Mouse (Mus musculus): Measurements from ENCODE around the gene Ddc. TPM values are rescaled to one million over a fixed set of nuclear protein-coding genes. Genes with fewer than 3 reads are reported as not detected.

Ddc gene
- total and polyA plus RNA-seq, 3 experiments, result 0.17 to 0.33 TPM; not detected in 1

- H3K4me1 ChIP-seq (ENCODE audit: control insufficient read depth in 1 of 2, insufficient read depth in 2 of 2), result no peaks in the 10 kb centered on the region
- H3K79me2 ChIP-seq (replicated peaks; ENCODE audit: control insufficient read depth, extremely low read depth, insufficient read depth, poor library complexity, severe bottlenecking), result no peaks in the 10 kb centered on the region
- no peak for DNase-seq (ENCODE audit: extremely low read depth)
- in situ Hi-C loops (cut with MboI; ENCODE audit: low pct_ligation_motif_present, low pct_unique_long_range_greater_than_20kb, low sequenced_read_pairs) (no loop called here), dilution Hi-C loops (cut with MboI; ENCODE audit: extremely low pct_ligation_motif_present, extremely low pct_unique_long_range_greater_than_20kb, low sequenced_read_pairs) (no loop called here)
- no peaks in the 10 kb centered on the region for H3K36me3 ChIP-seq (replicated peaks in 1 of 2; ENCODE audit: control insufficient read depth in 1 of 2, insufficient read depth in 1 of 2, low read length in 1 of 2)
- no peak overlapping the region for H3K4me2 ChIP-seq (ENCODE audit: insufficient read depth, low read depth, poor library complexity, severe bottlenecking)
- no peaks in the 10 kb centered on the region for H3K27me3 ChIP-seq (replicated peaks)
- no peak overlapping the region for H3K27ac ChIP-seq (ENCODE audit: insufficient read depth, low read depth)
- H3K9me3 ChIP-seq (replicated peaks; ENCODE audit: low read length), result no peaks in the 10 kb centered on the region
- no peak overlapping the region for H3K4me3 ChIP-seq (replicated peaks in 1 of 3; ENCODE audit: low read depth in 2 of 3, low read length in 2 of 3, poor library complexity in 1 of 3)
- TF ChIP-seq E2F4 (IDR thresholded peaks at IDR 0.05; ENCODE audit: insufficient replicate concordance, low read depth, low read length), result no peak
- no peak overlapping the region for H3K9ac ChIP-seq (ENCODE audit: insufficient read depth, low read depth)
Observed at GRCm38 (mm10) chr11:11898496-11898895, 552 bp upstream of the Ddc start.

- in situ Hi-C loops (cut with MboI; ENCODE audit: low pct_ligation_motif_present, low pct_unique_long_range_greater_than_20kb, low sequenced_read_pairs), result no loop called here
- H3K4me1 ChIP-seq (ENCODE audit: control insufficient read depth in 1 of 2, insufficient read depth in 2 of 2), result peaks cover 0 to 8% of the 10 kb centered on the region in 2 experiments; a peak in 2 of 4 replicates
- no peaks in the 10 kb centered on the region for H3K27me3 ChIP-seq (replicated peaks)
- H3K9me3 ChIP-seq (replicated peaks; ENCODE audit: low read length), result no peaks in the 10 kb centered on the region
- TF ChIP-seq JUN (IDR thresholded peaks at IDR 0.05; ENCODE audit: insufficient read depth, low read depth, low read length) (no peak), RCOR1 (conservative IDR thresholded peaks at IDR 0.05; ENCODE audit: low read depth, low read length) (no peak), POLR2A (IDR thresholded peaks at IDR 0.05; ENCODE audit: low read depth, low read length) (no peak), HCFC1 (IDR thresholded peaks at IDR 0.05; ENCODE audit: low read depth, low read length) (no peak), PAX5 (IDR thresholded peaks at IDR 0.05; ENCODE audit: low read length) (no peak), NRF1 (IDR thresholded peaks at IDR 0.05; ENCODE audit: low read depth, low read length) (no peak), GABPA (IDR thresholded peaks at IDR 0.05; ENCODE audit: insufficient replicate concordance, low read depth, low read length) (no peak), ZC3H11A (IDR thresholded peaks at IDR 0.05; ENCODE audit: low read depth, low read length) (no peak), SIN3A (IDR thresholded peaks at IDR 0.05; ENCODE audit: low read length) (no peak), CTCF (conservative IDR thresholded peaks at IDR 0.05 in 1 of 2, IDR thresholded peaks at IDR 0.05 in 1 of 2; ENCODE audit: low read depth in 2 of 2, low read length in 2 of 2) (no peak), CHD1 (IDR thresholded peaks at IDR 0.05; ENCODE audit: low read depth, low read length) (no peak)
- no peaks in the 10 kb centered on the region for H3K79me2 ChIP-seq (replicated peaks; ENCODE audit: control insufficient read depth, extremely low read depth, insufficient read depth, poor library complexity, severe bottlenecking)
- no peaks in the 10 kb centered on the region for H3K36me3 ChIP-seq (replicated peaks in 1 of 2; ENCODE audit: control insufficient read depth in 1 of 2, insufficient read depth in 1 of 2, low read length in 1 of 2)
- no peak overlapping the region for H3K4me3 ChIP-seq (replicated peaks in 1 of 3; ENCODE audit: low read depth in 2 of 3, low read length in 2 of 3, poor library complexity in 1 of 3)
- DNase-seq (ENCODE audit: extremely low read depth), result no peak
- no peak overlapping the region for H3K27ac ChIP-seq (ENCODE audit: insufficient read depth, low read depth)
- dilution Hi-C loops (cut with MboI; ENCODE audit: extremely low pct_ligation_motif_present, extremely low pct_unique_long_range_greater_than_20kb, low sequenced_read_pairs), result no loop called here
- no peak overlapping the region for H3K4me2 ChIP-seq (ENCODE audit: insufficient read depth, low read depth, poor library complexity, severe bottlenecking)
- no peak overlapping the region for H3K9ac ChIP-seq (ENCODE audit: insufficient read depth, low read depth)
Observed at GRCm38 (mm10) chr11:11895479-11895878, 2.5 kb downstream of the Ddc start.

GRCm38 (mm10) chr11:11893769-11894168 lies 4.2 kb downstream of the Ddc start:
- no peaks in the 10 kb centered on the region for H3K79me2 ChIP-seq (replicated peaks; ENCODE audit: control insufficient read depth, extremely low read depth, insufficient read depth, poor library complexity, severe bottlenecking)
- no peak overlapping the region for H3K9ac ChIP-seq (ENCODE audit: insufficient read depth, low read depth)
- H3K4me1 ChIP-seq (ENCODE audit: control insufficient read depth in 1 of 2, insufficient read depth in 2 of 2), result peaks cover 4 to 21% of the 10 kb centered on the region in 2 experiments
- in situ Hi-C loops (cut with MboI; ENCODE audit: low pct_ligation_motif_present, low pct_unique_long_range_greater_than_20kb, low sequenced_read_pairs), result no loop called here
- dilution Hi-C loops (cut with MboI; ENCODE audit: extremely low pct_ligation_motif_present, extremely low pct_unique_long_range_greater_than_20kb, low sequenced_read_pairs), result no loop called here
- no peak overlapping the region for H3K4me3 ChIP-seq (replicated peaks in 1 of 3; ENCODE audit: low read depth in 2 of 3, low read length in 2 of 3, poor library complexity in 1 of 3)
- TF ChIP-seq MXI1 (IDR thresholded peaks at IDR 0.05; ENCODE audit: low read depth, low read length), result no peak
- no peak for TF ChIP-seq KAT2A (IDR thresholded peaks at IDR 0.05; ENCODE audit: insufficient replicate concordance, low read length)
- TF ChIP-seq USF1 (IDR thresholded peaks at IDR 0.05; ENCODE audit: low read depth, low read length), result no peak
- no peak for TF ChIP-seq GABPA (IDR thresholded peaks at IDR 0.05; ENCODE audit: insufficient replicate concordance, low read depth, low read length)
- no peak for TF ChIP-seq ZMIZ1 (IDR thresholded peaks at IDR 0.05; ENCODE audit: low read depth, low read length)
- no peak for TF ChIP-seq HCFC1 (IDR thresholded peaks at IDR 0.05; ENCODE audit: low read depth, low read length)
- TF ChIP-seq JUND (conservative IDR thresholded peaks at IDR 0.05; ENCODE audit: low read depth, low read length), result no peak
- TF ChIP-seq MAFK (IDR thresholded peaks at IDR 0.05; ENCODE audit: insufficient replicate concordance, low read length), result no peak
- no peak for TF ChIP-seq NELFE (IDR thresholded peaks at IDR 0.05; ENCODE audit: low read depth, low read length)
- TF ChIP-seq E2F4 (IDR thresholded peaks at IDR 0.05; ENCODE audit: insufficient replicate concordance, low read depth, low read length), result no peak
- TF ChIP-seq CHD1 (IDR thresholded peaks at IDR 0.05; ENCODE audit: low read depth, low read length), result no peak
- TF ChIP-seq ETS1 (conservative IDR thresholded peaks at IDR 0.05; ENCODE audit: low read depth, low read length), result no peak
- no peak for TF ChIP-seq IRF4 (IDR thresholded peaks at IDR 0.05; ENCODE audit: low read depth, low read length)
- no peak for TF ChIP-seq PAX5 (IDR thresholded peaks at IDR 0.05; ENCODE audit: low read length)
- DNase-seq (ENCODE audit: extremely low read depth), result no peak
- no peaks in the 10 kb centered on the region for H3K27me3 ChIP-seq (replicated peaks)
- H3K36me3 ChIP-seq (replicated peaks in 1 of 2; ENCODE audit: control insufficient read depth in 1 of 2, insufficient read depth in 1 of 2, low read length in 1 of 2), result no peaks in the 10 kb centered on the region
- no peaks in the 10 kb centered on the region for H3K9me3 ChIP-seq (replicated peaks; ENCODE audit: low read length)
- no peak overlapping the region for H3K27ac ChIP-seq (ENCODE audit: insufficient read depth, low read depth)
- H3K4me2 ChIP-seq (ENCODE audit: insufficient read depth, low read depth, poor library complexity, severe bottlenecking), result no peak overlapping the region

Measured in CH12.LX (cell line).